Mouse (Mus musculus): ENCODE measurements at regions not wholly inside any gene's neighbourhood (a gene's known extent, or its start where the extent isn't known, plus 50 kb on each side); places are given as distances from the start of the nearest gene placed in this dataset.

GRCm38 (mm10) chr6:18670677-18671076 lies 156.0 kb upstream of the Cttnbp2 start:
- ATAC-seq (replicated peaks; ENCODE audit: poor library complexity, severe bottlenecking), result no peak

- ATAC-seq (replicated peaks; ENCODE audit: poor library complexity, severe bottlenecking), result no peak
Observed at GRCm38 (mm10) chr6:18674584-18675250, 160.1 kb upstream of the Cttnbp2 start.

GRCm38 (mm10) chr6:18677131-18677530 lies 162.5 kb upstream of the Cttnbp2 start:
- no peak for ATAC-seq (replicated peaks; ENCODE audit: poor library complexity, severe bottlenecking)

- ATAC-seq (replicated peaks; ENCODE audit: poor library complexity, severe bottlenecking), result no peak
Observed at GRCm38 (mm10) chr6:18680712-18681111, 166.1 kb upstream of the Cttnbp2 start.

GRCm38 (mm10) chr6:18682043-18682442 lies 166.3 kb upstream of the Lsm8 start:
- peak; percentile 35; the same call in 1 of the 2 replicates for ATAC-seq (replicated peaks; ENCODE audit: poor library complexity, severe bottlenecking)

GRCm38 (mm10) chr6:18688652-18689348 lies 159.6 kb upstream of the Lsm8 start:
- no peak for ATAC-seq (replicated peaks; ENCODE audit: poor library complexity, severe bottlenecking)

- no peak for ATAC-seq (replicated peaks; ENCODE audit: poor library complexity, severe bottlenecking)
Observed at GRCm38 (mm10) chr6:18697536-18697935, 150.8 kb upstream of the Lsm8 start.

- no peak for ATAC-seq (replicated peaks; ENCODE audit: poor library complexity, severe bottlenecking)
Observed at GRCm38 (mm10) chr6:18698989-18699728, 149.2 kb upstream of the Lsm8 start.

GRCm38 (mm10) chr6:18699729-18700386 lies 148.5 kb upstream of the Lsm8 start:
- ATAC-seq (replicated peaks; ENCODE audit: poor library complexity, severe bottlenecking), result no peak

- ATAC-seq (replicated peaks; ENCODE audit: poor library complexity, severe bottlenecking), result no peak
Observed at GRCm38 (mm10) chr6:18710763-18711162, 137.6 kb upstream of the Lsm8 start.

GRCm38 (mm10) chr6:18748859-18749258 lies 99.5 kb upstream of the Lsm8 start:
- ATAC-seq (replicated peaks; ENCODE audit: poor library complexity, severe bottlenecking), result no peak

- no peak for ATAC-seq (replicated peaks; ENCODE audit: poor library complexity, severe bottlenecking)
Observed at GRCm38 (mm10) chr6:18764536-18764935, 83.8 kb upstream of the Lsm8 start.

GRCm38 (mm10) chr6:18795390-18795789 lies 53.0 kb upstream of the Lsm8 start:
- ATAC-seq (replicated peaks; ENCODE audit: poor library complexity, severe bottlenecking), result no peak

- no peak for ATAC-seq (replicated peaks; ENCODE audit: poor library complexity, severe bottlenecking)
Observed at GRCm38 (mm10) chr6:18795847-18796246, 52.5 kb upstream of the Lsm8 start.

GRCm38 (mm10) chr6:18796540-18796939 lies 51.8 kb upstream of the Lsm8 start:
- ATAC-seq (replicated peaks; ENCODE audit: poor library complexity, severe bottlenecking), result no peak

Data from granulocyte monocyte progenitor cell, adult 5-6 weeks (primary cell).